Mouse (Mus musculus) adrenal gland (tissue): ENCODE measurements around the gene Atf4.

ENCODE experiments used
- intact Hi-C: fragments of 180-260 bp; cut with DNase I; formaldehyde crosslinking; loops from one replicate; pipeline ENCODE4 v1.15.1; 2025

Atf4 gene

DNA sequence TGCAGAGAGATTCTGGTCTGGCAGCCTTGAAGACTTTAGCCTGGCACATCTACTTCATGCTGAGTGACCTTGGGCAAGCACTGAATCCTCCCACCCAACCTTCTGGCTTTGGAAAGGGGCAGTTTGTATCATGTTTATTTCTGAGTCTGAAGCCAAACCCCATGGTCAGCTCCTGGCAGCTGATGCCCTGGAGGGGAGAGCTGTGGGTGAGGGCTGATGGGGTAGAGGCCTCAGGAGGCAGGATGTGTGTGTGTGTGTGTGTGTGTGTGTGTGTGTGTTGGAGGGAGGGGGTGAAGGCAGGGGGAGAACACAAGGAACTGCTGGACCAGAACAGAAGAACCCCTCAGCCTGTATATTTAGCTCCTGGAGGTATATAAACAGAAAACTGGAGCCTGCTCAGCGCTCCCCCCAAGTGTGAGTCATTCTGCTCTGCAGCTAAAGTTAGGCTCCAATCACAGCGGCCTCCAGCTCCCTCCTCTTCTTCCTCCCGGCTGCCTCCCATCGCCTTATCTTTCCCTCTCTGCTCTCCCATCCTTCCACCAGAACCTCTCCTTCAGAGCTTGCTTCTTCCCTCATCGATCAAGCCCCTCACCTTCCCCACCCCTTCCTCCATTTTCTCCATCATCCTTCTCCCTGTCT, 23.3 kb downstream of the Atf4 start:
- intact Hi-C loops, result no loop called here

DNA sequence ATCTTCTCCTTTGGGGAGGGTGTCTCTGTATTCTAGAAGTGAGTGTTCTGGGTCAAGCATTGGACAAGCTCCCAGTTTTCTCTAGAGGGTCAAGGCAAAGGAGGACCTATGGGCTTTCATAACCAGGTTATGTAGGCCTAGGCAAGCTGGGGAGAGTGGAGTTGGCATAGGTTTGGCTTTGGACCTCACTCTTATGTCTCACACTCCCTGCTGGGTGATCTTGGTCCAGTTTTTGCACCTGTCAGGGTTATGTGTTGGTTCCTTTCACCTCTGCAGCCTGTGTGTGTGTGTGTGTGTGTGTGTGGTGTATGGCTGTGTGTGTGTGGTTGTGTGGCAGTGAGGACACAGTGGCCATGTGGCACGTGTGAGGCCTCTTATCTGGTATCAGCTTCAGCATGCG, 24.1 kb downstream of the Atf4 start:
- intact Hi-C loops, result no loop called here

DNA sequence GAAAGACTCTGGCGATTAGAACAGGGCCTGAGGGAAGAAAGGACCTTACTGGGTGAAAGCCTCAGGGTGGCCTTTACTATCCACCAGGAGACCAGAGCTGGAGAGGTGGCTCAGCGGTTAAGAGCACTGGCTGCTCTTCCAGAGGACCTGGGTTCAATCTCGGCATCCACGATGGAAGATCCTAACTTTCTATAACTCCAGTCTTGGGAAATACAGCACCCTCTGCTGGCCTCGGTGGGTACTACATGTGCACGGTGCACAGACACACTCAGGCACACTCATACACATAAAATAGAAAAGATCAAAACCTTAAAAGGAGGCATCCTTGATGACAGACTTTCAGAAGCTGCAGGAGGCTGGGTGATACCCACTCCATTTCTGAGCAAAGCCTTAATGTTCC, 25.7 kb downstream of the Atf4 start:
- intact Hi-C loops, result no loop called here

- intact Hi-C loops, result loop anchor here (5.0 kb wide), 1 partner anchor 405 kb away; no protein-coding TSS in a partner anchor
These were observed 31.9 kb downstream of the Atf4 start, which contains the start of gene Cacna1i for GRCm38 (mm10) chr15:80286851-80287415. Gene Cacna1i, plus strand, starts transcription at chr15:80287238.

DNA sequence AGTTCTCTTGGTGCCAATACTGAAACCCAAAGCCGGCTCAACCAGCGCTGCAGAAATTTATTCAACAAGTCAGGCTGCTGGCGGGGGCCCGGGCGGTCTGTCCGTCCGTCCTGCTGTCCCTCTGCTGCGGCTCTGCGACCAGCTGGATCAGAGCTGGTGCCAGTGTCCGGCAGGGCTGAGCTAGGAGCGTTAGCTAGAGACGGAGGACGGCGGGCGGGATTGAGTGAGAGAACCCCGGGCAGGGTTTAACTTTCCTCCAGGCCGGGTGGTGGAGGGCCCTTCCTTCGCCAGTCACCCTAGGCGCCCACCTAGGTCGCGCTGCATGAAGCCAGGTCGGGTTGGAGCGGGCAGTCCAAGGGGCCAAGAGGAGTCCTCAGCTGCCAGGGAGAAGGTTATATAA, 33.1 kb downstream of the Atf4 start:
- intact Hi-C loops, result loop anchor here (5.0 kb wide), 1 partner anchor 404 kb away; no protein-coding TSS in a partner anchor

DNA sequence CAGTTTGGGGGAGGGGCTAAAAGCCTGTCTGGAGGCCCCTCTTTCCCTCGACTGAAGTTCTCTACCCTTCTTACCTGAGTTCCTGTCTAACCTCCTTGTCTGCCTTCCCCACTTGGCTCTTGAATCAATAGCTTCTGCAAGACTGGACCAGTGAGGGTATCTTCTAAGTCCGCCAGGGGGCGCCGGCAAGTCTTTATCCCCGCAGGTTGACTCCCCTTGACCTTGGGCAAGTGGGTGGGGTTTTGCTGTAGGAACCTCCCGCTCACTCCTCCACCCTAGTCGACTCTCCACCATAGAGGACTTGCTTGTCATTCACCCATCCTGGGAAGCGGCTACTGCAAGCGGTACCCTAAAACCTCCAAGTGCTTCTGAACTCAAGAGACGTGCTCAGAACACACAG, 34.5 kb downstream of the Atf4 start:
- intact Hi-C loops, result loop anchor here (5.0 kb wide), 1 partner anchor 403 kb away; no protein-coding TSS in a partner anchor

GRCm38 (mm10) chr15:80297146-80297545, 42.2 kb downstream of the Atf4 start:
- intact Hi-C loops, result no loop called here

- intact Hi-C loops, result no loop called here
These were observed 48.8 kb downstream of the Atf4 start for GRCm38 (mm10) chr15:80303779-80304178.

DNA sequence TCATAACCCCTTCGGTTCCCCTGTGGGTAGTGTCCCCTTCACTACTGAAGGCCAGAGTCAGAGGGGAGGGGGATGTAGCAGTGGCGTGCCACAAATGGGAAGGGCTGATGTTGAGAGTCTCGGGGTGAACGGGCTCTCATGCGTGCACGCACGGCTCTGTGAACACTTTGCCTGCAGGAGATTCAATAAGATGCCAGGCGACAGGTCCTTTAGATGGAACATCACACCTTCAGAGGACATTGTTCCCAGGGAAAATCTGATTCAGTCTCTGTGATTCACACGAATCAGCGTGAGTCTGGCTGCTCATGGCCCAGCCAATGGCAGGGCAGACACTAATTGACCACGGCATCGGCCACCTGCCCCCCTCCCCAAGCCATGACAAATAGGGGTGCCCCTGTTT, 49.2 kb downstream of the Atf4 start:
- intact Hi-C loops, result no loop called here

DNA sequence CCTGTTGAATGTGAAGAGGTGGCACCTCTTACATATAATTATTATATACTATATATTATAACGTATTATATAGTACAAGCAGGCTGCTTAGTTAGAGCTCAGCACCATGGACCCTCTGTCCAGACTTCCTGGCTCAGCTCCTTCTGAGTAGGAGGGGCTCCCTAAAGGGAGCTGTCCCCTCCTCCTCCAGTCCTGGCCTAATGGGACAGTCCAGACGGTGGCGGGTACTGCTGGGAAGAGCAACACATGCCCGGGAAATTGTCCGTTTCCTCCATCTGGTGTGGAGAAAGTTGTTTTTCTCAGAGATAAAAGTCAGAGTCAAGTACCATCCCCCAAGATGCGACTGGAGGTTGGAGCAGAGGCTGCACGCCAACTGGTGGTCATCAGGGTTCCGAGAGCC, 51.2 kb downstream of the Atf4 start:
- intact Hi-C loops, result no loop called here
